Mouse (Mus musculus) left cerebral cortex, adult 9 months (tissue): ENCODE measurements at regions not wholly inside any gene's neighbourhood (a gene's known extent, or its start where the extent isn't known, plus 50 kb on each side); places are given as distances from the start of the nearest gene placed in this dataset.
A peak's percentile ranks its signal among the peaks of the same experiment; 100 is the strongest.

Experiments used
- DNase-seq, 2 experiments: peaks; one replicate each; pipeline ENCODE4 v3.0.0; 2022; ENCODE audit warnings: low spot score in 2 of 2

DNA sequence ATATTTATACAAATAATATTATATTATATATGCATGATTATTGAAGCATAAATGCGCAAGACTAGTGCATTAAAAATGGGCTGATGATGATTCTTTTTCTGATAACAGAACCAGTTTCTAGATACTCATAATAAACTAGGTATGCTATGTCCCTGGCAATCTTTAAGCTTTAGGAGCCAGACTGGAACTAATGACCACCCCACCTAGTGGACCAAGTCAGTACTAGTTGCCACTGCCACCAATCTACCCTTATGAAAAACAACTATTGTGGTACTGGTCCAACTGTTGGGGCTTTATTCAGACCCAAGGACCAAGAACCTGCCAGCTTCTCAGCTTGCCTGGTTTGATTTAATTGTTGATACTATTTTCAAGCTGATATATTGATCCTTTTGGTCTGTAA lies 722.8 kb downstream of the Dach1 start:
- DNase-seq = no peak

- no peak for DNase-seq
Measured at GRCm38 (mm10) chr14:97440326-97440725, 729.2 kb downstream of the Dach1 start.

- DNase-seq = no peak
Measured at GRCm38 (mm10) chr14:97435453-97436233, 733.9 kb downstream of the Dach1 start.

DNA sequence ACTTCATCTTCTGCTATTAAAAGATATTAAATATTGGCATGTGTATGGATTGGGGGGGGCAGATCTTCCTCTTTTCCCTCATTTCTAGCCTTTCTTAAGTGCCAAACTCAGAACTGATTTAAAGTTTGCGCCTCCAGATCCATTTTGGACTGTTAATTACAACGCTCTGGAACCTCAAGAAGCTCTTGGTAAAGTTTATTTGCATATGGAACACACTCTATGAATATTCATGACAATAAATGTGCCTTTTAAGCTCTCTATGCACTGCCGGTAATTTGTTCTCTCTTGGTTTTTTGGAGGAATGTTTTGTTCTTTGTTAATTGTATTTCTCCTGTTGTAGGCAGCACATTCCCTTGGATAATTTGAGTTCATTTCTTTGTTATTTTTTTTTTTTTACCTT lies 738.3 kb downstream of the Dach1 start:
- no peak for DNase-seq

DNA sequence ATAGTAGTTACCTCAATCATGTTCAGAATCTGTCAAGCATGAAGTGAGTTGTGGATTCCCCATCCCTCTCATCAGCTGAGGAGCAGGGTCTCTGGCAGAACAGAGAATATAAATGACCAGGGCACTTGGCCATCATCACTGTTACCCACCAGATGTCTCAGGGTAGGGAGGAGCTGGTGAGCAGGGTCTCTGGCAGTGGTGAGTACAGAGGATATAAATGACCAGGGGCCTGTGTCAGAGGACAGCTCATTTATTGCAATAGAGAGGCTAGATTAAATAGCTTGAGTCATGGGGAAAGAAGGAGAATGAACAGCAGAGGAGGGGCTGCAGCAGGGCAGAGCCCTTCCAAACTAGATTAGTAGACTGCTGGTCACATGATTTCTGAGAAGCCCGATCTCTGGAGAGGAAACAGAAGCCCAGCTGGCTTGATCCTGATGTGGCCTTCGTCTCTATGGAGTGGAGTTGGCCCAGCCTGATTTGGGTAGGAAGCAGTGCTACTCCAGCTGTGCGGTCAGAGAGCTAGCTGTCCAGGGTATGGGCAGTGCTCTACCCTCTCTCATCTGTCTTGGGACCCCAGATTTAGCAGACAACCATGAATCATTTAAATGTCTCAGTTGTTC lies 766.3 kb downstream of the Dach1 start:
- no peak for DNase-seq

DNA sequence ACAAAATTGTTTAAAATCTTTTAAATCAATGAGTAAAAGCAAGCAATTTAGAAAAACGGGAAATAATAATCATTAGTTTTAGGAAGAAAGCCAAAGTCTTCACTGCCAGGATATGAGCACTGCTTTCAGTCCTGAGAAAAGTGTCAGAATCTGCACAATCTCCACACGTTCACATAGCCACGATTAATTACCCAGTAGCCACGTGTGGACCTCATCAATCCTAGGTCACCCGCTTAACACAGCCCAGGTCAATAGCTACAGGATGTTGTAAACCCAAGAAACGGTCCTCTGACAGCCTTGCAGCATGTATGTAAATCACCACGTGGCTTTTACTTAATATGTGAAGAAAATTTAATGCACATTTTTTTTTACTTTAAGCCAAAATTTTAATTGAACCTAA lies 773.2 kb downstream of the Dach1 start:
- DNase-seq = no peak

- DNase-seq = no peak
Measured at GRCm38 (mm10) chr14:97395750-97396377, 773.7 kb downstream of the Dach1 start.

DNA sequence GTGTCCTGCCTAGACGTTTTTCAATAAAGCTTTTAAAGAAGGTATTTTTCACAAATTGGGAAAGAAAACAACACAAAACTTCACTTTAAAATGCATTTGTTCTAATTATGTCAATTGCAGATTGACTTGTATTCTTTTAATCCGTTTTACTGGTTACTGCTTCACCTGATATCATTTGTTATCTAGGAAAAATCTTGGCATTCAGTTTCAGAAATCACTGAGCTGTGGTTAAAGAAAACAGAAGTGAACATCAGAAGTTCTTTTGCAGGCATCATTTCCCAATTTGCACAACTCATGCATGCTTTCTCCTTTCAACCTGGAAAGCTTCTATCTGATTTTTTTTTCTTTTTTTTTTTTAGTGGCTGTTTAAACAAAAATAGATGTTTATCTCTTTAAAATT lies 780.6 kb downstream of the Dach1 start:
- no peak for DNase-seq

- DNase-seq = no peak
Measured at GRCm38 (mm10) chr14:97380131-97380530, 789.4 kb downstream of the Dach1 start.

DNA sequence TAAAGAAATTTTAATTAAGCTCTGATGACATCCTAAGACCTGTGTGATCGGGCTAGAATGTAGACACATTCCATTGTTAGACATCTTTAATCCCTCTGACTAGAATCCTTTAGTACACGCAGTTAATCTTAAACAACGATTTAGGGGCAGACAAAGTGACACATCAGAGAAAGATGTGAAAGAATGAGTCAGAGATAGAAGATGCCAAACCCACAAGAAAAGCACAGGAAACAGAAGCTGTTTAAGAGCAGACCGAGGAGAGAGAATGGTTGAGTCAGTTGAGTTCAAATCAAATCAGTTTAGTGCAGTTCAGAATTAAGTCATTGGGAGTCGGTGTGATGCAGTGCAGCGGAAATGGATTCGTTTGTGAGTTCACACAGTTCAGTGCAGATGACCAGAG lies 812.6 kb downstream of the Dach1 start:
- no peak for DNase-seq

DNA sequence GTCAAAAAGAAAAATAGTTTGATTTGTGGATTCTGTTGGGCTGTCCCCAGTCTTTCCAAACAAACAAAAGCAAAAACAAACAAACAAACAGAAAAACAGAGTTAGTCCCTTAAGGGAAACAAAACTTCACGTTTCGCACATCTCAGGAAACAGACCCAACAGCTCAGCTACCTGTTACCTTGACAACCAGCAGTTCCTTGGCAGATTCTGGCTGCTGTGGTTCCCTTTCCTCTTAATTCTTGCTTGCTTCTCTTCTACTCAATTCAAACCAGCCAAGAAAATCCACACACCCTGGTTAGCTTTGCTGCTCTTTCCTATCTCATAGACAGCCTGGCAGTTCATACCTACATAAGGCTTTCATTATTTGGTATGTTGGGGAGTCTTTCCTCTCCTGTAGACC lies 821.6 kb downstream of the Dach1 start:
- DNase-seq = no peak

DNA sequence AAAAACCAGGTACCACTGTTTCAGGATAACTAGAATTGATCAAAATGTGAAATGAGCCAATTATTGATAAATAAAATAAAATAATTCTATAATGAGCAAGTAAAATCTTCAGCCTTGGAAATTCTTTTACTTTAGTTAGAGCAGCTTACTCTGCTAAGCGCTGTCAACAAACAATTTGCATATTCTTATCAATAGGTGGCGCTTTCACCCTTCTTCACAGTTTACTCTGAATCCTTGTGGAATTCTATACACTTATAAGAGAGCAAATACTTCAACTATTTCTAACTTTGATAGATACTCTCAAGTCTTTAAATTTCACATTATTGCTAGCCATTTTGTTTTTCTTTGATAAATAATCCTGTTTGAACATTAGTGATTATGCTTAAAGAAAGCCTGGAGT lies 812.5 kb upstream of the Klhl1 start:
- DNase-seq = peak in 1 of 2 experiments; percentile 10

DNA sequence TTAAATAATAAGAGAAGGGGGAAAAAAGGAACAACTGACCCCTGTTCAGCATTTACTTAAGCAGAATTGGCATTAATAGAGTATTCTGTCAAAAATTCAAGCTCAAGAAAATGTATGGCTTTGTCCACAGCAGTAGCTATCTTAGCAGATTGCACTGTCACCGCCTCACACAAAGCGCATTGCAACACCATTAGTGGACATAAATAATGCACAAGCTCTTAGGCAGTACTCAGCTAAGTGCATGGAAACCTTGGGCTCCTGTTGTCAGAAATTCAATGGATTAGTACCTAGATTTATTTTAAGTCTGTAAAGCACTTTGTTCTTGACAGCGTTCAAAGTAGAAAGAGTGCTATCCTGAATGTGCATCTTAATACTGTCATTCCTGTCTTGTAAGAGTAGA lies 811.1 kb upstream of the Klhl1 start:
- no peak for DNase-seq

DNA sequence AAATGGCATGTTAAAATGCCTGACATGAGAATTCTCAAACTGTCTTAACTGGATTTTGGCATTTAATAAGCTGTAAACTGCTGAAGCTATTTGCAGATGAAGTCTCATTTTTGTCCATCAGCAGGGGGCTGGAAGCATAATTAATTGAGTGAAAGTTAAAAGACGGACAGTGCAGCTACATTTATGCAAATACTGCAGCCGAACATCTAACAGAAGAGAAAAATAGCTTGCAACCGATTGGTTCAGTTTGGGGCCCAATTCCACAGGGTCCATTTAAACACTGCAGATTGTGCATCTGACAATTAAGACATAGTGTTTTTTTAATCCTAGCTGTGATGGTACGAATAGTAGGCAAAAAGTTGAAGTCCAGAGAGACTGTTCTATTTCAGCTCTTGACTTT lies 774.2 kb upstream of the Klhl1 start:
- DNase-seq = no peak

DNA sequence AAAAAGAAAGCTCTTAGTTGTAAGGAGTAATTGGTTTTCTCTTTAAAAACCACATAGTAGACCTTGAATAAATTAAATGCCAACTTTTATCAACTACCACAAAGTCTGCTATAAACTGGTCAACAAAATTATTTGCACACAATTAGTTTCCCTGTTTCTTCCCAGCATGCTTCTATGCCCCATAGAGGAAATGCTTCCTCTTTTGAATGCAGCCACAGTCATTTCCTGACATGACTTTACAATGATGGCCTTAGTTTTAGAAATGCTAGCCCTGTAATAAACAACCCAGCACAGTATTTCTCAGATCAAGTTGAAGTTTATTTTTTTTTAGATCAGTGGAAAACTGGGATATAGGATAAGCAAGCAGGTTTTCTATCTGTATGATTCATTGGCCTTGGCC lies 768.5 kb upstream of the Klhl1 start:
- no peak for DNase-seq

GRCm38 (mm10) chr14:97258461-97258860 lies 739.6 kb upstream of the Klhl1 start:
- no peak for DNase-seq
